Mouse (Mus musculus) forebrain, embryonic 16.5 days (tissue): Measurements from ENCODE around the gene Fadd. TPM values are rescaled to one million over a fixed set of nuclear protein-coding genes. Genes with fewer than 3 reads are reported as not detected.

ENCODE experiments used
- ATAC-seq: fragments of 200-750 bp; cut with Nextera tagmentation; 2 replicates; pipeline ENCODE4 v1.8.0; 2017; ENCODE audit warnings: mild to moderate bottlenecking, moderate library complexity
- H3K27ac ChIP-seq: fragments of 300-500 bp; sonication (generic); 2 replicates; pipeline ENCODE4 v1.5.1; 2014; ENCODE audit warnings: low read length, control low read depth
- H3K27me3 ChIP-seq: fragments of 300-500 bp; sonication (generic); replicated peaks from 2 replicates; pipeline ENCODE4 v1.6.1; 2014; ENCODE audit warnings: low read length; ENCODE audit not compliant: control insufficient read depth, insufficient read depth
- H3K36me3 ChIP-seq: fragments of 300-500 bp; sonication (generic); 2 replicates; pipeline ENCODE4 v1.6.1; 2014; ENCODE audit not compliant: control insufficient read depth, insufficient read depth
- H3K4me1 ChIP-seq: fragments of 300-500 bp; sonication (generic); replicated peaks from 2 replicates; pipeline ENCODE4 v1.6.1; 2014; ENCODE audit warnings: low read length; ENCODE audit not compliant: control insufficient read depth, insufficient read depth
- H3K4me2 ChIP-seq: fragments of 300-500 bp; sonication (generic); 2 replicates; pipeline ENCODE4 v1.6.1; 2014; ENCODE audit warnings: mild to moderate bottlenecking, low read length, control low read depth
- H3K4me3 ChIP-seq: fragments of 300-500 bp; sonication (generic); replicated peaks from 2 replicates; pipeline ENCODE4 v1.5.1; 2014; ENCODE audit warnings: mild to moderate bottlenecking, low read length, control low read depth
- H3K9ac ChIP-seq: fragments of 300-500 bp; sonication (generic); replicated peaks from 2 replicates; pipeline ENCODE4 v1.6.1; 2014; ENCODE audit warnings: low read depth, low read length, control low read depth
- H3K9me3 ChIP-seq: fragments of 300-500 bp; sonication (generic); 2 replicates; pipeline ENCODE4 v1.6.1; 2016; ENCODE audit warnings: low read length; ENCODE audit not compliant: control insufficient read depth
- whole genome bisulfite sequencing: fragments of 180-500 bp; shearing (Covaris S2); extraction: QIAGEN DNeasy Blood & Tissue Kit; methylation state at CpG from one replicate; pipeline ENCODE4 v1.1.7; 2014; 5-methylcytosine and 5-hydroxymethylcytosine counted together
- polyA plus RNA-seq: library from polyadenylated mRNA; unstranded; fragments of >200 nt; fragmentation: Nextera tagmentation; extraction: Ambion mirVana; gene quantifications from 2 replicates; pipeline ENCODE4 v1.2.1, GENCODE M21; 2015

Fadd gene
- polyA plus RNA-seq, 1 experiment from 2014 or later, result 5.8 TPM

DNA sequence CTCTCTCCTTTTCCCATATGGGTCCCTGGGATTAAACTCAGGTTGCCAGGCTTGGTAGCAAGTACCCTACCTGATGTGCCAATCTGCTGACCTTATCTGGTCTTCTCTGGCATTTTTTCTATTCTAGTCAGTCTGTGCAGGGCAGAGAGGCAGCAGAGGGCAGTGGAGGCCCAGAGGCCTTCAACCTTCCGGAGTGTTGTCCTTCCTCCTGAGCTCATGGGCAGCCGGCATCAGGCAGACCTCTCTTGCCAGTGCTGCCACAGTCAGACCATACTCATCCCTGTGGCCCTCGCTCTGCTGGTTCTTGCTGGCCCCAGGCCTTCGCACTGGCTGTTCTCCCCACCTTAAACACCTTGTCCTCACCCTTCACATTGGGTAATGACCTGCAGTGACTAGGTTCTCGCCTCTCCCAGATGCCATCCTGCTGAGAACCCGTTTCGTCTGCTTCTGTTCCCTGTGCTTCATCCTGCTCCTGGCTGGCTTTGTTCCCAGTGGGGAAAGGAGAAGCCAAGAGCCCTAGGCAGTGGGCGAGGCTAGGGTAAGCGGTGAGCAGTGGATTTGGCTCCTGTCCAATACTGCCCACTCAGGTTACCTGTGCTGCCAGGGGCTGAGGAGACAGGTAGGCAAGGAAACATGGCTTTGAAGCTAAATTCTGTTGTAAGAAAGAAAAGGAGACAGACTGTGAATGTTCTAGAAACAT, 18.7 kb downstream of the Fadd start:
- H3K27ac ChIP-seq, result no peak overlapping the region
- no peaks in the 10 kb centered on the region for H3K9me3 ChIP-seq
- no peaks in the 10 kb centered on the region for H3K36me3 ChIP-seq
- H3K4me3 ChIP-seq, result no peak overlapping the region
- no peak overlapping the region for H3K4me2 ChIP-seq
- no peaks in the 10 kb centered on the region for H3K27me3 ChIP-seq
- WGBS, result 44% methylated on average over 9 of the region's 9 CpGs
- H3K9ac ChIP-seq, result no peak overlapping the region
- ATAC-seq, result no peak
- no peaks in the 10 kb centered on the region for H3K4me1 ChIP-seq

DNA sequence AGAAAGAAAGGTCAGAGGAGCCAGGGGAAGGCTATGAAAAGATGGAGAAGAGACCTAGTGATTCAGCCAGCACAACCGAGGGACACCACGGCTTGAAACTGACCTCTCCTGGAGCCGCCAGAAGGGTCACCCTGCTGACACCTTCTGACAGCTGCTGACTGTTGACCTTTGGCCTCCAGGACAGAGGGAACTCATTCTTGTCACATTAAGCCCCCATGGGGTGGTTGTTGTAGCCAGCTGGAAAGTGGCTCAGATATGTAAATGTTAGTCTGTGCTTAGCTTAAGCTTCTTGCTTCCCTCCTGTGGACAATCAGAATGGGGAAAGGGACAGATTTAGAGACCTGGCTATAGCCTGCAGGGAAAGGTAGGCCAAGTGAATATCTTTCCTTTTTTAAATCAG, 20.2 kb downstream of the Fadd start:
- H3K27ac ChIP-seq, result no peak overlapping the region
- ATAC-seq, result no peak
- no peaks in the 10 kb centered on the region for H3K9me3 ChIP-seq
- WGBS, result 9% methylated on average over 3 of the region's 3 CpGs
- H3K4me1 ChIP-seq, result no peaks in the 10 kb centered on the region
- no peak overlapping the region for H3K9ac ChIP-seq
- no peaks in the 10 kb centered on the region for H3K27me3 ChIP-seq
- no peak overlapping the region for H3K4me3 ChIP-seq
- no peaks in the 10 kb centered on the region for H3K36me3 ChIP-seq
- H3K4me2 ChIP-seq, result no peak overlapping the region

DNA sequence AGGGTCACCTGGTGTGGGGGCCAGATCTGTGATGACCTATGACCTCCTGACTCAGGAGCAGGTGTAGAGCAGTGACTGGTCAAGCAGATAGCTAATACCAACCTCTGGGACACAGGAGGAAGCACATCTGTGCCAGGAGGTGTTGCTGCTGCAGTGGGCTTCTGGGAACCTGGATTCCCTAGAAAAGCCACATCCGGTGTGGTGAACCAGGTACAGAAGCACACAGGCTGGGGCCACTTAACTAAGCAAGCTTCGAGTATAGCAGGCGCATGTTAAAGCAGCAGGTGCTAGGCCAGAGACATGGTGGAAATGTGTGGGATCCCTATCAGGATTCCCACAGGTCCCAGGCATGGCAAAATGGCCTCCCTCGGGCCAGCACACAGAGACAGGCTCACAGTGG, 21.7 kb downstream of the Fadd start:
- WGBS, result 88% methylated on average over 4 of the region's 4 CpGs
- no peaks in the 10 kb centered on the region for H3K27me3 ChIP-seq
- H3K36me3 ChIP-seq, result no peaks in the 10 kb centered on the region
- no peak overlapping the region for H3K4me3 ChIP-seq
- ATAC-seq, result no peak
- H3K27ac ChIP-seq, result no peak overlapping the region
- H3K9ac ChIP-seq, result no peak overlapping the region
- H3K4me1 ChIP-seq, result no peaks in the 10 kb centered on the region
- H3K4me2 ChIP-seq, result no peak overlapping the region
- H3K9me3 ChIP-seq, result no peaks in the 10 kb centered on the region

DNA sequence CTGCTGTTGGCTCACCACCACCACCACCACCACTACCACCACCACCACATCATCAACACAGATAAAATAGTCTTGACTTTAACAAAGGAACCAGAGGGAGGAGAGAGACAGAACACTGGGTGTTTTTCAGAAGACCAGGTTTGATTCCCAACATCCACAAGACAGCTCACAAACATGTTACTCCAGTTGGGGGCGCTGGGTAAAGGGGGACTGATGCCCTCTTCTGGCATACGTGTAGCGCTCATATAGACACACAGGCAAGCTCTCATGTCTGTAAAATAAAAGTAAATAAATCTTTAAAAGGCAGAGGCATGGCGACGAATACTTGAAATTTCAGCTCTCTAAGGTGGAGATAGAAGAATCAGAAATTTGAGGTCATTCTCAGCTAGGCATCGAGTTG, 23.7 kb downstream of the Fadd start:
- Histone ChIP-seq H3K27me3 (peaks cover 4% of the 10 kb centered on the region; the same call in 1 of the 2 replicates), H3K4me3 (no peak overlapping the region), H3K4me1 (peaks cover 3% of the 10 kb centered on the region; the same call in 1 of the 2 replicates), H3K36me3 (no peaks in the 10 kb centered on the region), H3K4me2 (no peak overlapping the region), H3K9me3 (no peaks in the 10 kb centered on the region), H3K9ac (no peak overlapping the region), H3K27ac (no peak overlapping the region)
- WGBS, result 48% methylated on average over 6 of the region's 6 CpGs
- no peak for ATAC-seq

DNA sequence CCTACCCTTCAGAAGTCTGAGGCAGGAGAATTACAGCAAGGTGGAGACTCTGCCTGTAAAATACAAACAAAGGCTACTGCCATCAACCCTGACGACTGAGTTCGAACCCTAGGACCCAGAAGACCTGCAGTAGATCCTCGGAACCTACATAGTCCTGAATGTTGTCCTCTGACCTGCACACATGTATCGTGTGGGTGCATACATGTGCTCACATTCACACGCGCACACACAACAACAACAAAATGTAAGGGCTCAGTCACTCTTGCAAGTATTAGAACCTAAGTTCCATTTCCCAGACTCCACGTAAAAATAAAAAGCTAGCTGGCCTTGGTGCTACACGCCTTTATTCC, 28.2 kb downstream of the Fadd start:
- no peak for ATAC-seq
- WGBS, result 24% methylated on average over 8 of the region's 8 CpGs
- H3K4me2 ChIP-seq, result peak overlapping the region; percentile 73

DNA sequence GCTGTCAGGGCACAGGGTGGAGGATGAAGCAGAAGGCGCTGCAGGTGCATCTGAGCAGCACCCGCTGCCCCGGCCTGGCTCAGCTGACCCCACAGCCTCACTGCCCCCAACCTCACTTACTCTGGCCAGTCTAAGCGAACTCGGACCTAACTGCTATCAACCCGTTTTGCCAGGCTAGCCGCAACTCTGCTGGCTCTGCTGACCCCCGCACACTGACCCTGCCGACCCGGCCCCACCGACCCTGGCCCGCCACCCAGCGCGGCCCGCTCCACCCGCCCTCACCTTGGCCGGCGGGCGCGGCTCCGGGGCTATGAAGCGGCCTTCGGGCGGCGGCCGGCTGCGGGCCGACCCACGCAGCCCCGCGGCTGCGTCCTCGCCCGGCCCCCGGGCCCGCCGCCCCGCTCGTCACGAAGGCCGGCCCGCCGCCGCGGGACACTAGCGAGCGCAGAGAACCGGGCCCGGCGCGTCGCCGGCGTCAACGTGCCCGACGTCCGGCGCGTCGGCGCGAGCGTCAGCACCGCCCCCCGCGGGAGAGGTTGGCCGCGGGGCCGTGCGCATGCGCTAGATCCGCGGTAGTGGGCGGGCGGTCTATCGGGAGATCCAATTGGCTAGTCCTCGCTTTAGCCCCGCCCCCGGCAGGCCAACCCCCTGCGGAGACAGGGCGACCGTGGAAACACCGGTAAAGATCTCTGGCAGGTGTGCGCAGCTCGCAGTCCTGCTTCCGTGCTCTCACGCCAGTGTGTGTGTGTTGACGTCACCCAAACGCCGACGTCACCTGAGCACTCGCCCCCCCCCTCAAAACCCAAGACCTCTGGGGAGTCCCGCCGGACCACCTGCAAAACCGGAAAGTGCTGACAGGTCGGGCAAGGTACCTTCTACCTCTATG, 28.8 kb downstream of the Fadd start, which contains the start of gene Ppfia1:
Gene Ppfia1 (minus strand): TSS at position 493 of the 886 bp plus-strand sequence.
- Histone ChIP-seq H3K4me2 (peak within 1 kb of the TSS; percentile 78), H3K9me3 (no peaks in the 10 kb centered on the region), H3K4me1 (peaks cover 33% of the 10 kb centered on the region), H3K27me3 (peaks cover 4% of the 10 kb centered on the region; the same call in 1 of the 2 replicates), H3K36me3 (peaks cover 8% of the 10 kb centered on the region), H3K27ac (0 out of 2 replicates have a peak within 1 kb of the TSS, but pooled peaks have one; percentile 22), H3K4me3 (peak within 1 kb of the TSS; percentile 82), H3K9ac (peak within 1 kb of the TSS; percentile 91)
- peak; percentile 94 for ATAC-seq
- WGBS, result under 1% methylated on average over 92 of the region's 97 CpGs

More for the DNA sequence above, 28.2 kb downstream of the Fadd start:
- H3K36me3 ChIP-seq, result peaks cover 7% of the 10 kb centered on the region
- H3K27ac ChIP-seq, result 0 out of 2 replicates have a peak overlapping the region, but pooled peaks have one; percentile 5
- H3K4me3 ChIP-seq, result peak overlapping the region; percentile 82
- H3K9me3 ChIP-seq, result no peaks in the 10 kb centered on the region
- peaks cover 33% of the 10 kb centered on the region for H3K4me1 ChIP-seq
- peaks cover 4% of the 10 kb centered on the region; the same call in 1 of the 2 replicates for H3K27me3 ChIP-seq
- peak overlapping the region; percentile 64 for H3K9ac ChIP-seq

DNA sequence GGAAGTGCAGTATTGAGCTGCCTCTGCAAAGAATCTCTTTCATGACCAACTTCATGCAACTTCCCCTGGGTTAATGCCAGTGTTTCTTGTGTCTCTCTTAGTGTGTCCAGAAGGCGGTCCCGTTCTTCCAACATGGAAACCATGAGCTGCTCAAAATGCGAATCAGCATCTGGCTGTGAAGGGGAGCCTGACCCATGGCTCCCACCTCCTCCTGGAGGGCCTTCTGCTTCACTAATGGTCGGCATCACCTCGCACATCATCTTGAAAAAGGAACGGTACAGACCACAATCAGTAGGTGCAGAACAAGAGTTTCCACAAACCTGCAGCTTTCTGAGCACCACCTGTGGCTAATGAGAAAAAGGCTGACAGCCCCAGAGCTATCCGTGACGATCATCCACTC, 30.0 kb downstream of the Fadd start:
- peaks cover 4% of the 10 kb centered on the region; the same call in 1 of the 2 replicates for H3K27me3 ChIP-seq
- H3K4me1 ChIP-seq, result peaks cover 33% of the 10 kb centered on the region
- H3K4me3 ChIP-seq, result no peak overlapping the region
- H3K4me2 ChIP-seq, result peak overlapping the region; percentile 78
- H3K36me3 ChIP-seq, result peaks cover 8% of the 10 kb centered on the region
- no peaks in the 10 kb centered on the region for H3K9me3 ChIP-seq
- 89% methylated on average over 8 of the region's 8 CpGs for WGBS
- no peak for ATAC-seq
- H3K27ac ChIP-seq, result no peak overlapping the region
- H3K9ac ChIP-seq, result no peak overlapping the region; the same call in 1 of the 2 replicates

DNA sequence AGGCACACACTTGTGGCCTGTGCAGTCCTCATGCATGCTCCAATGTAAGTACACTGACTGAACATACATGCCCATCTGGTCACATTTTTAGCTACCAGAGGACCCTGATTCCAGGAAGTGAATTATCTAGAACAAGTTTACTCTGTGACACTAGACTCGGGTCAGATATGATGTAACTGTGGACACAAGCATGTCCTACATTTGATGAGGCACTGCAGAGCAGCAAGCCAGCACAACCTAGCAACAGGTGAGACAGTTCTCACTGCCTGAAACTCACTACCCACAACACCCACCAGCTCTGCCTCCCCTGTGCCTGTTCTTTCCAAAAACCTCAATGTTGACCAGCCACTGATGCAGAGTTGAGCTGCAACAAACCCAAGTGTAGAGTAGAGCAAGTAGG, 31.5 kb downstream of the Fadd start:
- Histone ChIP-seq H3K36me3 (peaks cover 8% of the 10 kb centered on the region), H3K27ac (no peak overlapping the region), H3K27me3 (peaks cover 4% of the 10 kb centered on the region; the same call in 1 of the 2 replicates), H3K4me2 (no peak overlapping the region), H3K9me3 (no peaks in the 10 kb centered on the region), H3K9ac (no peak overlapping the region), H3K4me1 (peaks cover 33% of the 10 kb centered on the region), H3K4me3 (no peak overlapping the region)
- WGBS, result 90% methylated on average over 1 of the region's 1 CpGs
- no peak for ATAC-seq

DNA sequence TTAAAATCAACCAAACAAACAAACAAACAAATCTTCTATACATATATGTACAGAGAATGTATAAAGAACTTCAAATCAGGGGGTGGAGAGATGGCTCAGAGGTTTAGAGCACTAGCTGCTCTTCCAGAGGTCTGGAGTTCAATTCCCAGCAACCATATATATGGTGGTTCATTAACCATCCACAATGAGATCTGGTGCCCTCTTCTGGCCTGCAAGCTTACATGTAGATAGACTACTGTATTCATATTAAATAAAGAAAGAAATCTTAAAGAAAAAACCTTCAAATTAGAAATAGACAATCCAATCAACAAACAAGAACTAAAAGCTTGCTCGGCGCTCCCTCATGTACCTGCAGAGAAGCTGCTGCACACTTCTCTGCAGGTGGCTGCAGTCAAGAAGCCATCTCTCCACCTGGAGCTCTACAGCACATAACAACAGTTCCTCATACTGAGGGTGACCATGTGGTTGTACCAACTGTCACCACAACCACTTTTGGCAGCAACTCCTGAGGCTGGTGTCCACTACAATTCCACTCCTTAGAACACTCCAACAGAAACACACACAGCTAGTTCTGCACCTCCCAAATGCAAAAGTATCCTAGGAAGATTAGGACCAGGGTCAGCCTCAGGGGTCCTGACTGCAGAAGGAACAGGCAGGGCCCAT, 32.2 kb downstream of the Fadd start:
- ATAC-seq, result no peak
- Histone ChIP-seq H3K36me3 (peaks cover 8% of the 10 kb centered on the region), H3K4me2 (no peak overlapping the region), H3K9me3 (no peaks in the 10 kb centered on the region), H3K27ac (no peak overlapping the region), H3K9ac (no peak overlapping the region), H3K4me1 (peaks cover 33% of the 10 kb centered on the region), H3K4me3 (no peak overlapping the region), H3K27me3 (no peaks in the 10 kb centered on the region)
- 98% methylated on average over 2 of the region's 2 CpGs for WGBS
